Mouse (Mus musculus): Measurements from ENCODE around the gene Zfp978. TPM values are rescaled to one million over a fixed set of nuclear protein-coding genes. Genes with fewer than 3 reads are reported as not detected.
"Not testable (repeated sequence)": the region's sequence is repeated elsewhere in the genome, so short reads cannot be mapped to it uniquely, and the experiment has no call there.

Gene Zfp978
- polyA plus RNA-seq, 1 experiment from 2014 or later = 0.31 TPM

DNA sequence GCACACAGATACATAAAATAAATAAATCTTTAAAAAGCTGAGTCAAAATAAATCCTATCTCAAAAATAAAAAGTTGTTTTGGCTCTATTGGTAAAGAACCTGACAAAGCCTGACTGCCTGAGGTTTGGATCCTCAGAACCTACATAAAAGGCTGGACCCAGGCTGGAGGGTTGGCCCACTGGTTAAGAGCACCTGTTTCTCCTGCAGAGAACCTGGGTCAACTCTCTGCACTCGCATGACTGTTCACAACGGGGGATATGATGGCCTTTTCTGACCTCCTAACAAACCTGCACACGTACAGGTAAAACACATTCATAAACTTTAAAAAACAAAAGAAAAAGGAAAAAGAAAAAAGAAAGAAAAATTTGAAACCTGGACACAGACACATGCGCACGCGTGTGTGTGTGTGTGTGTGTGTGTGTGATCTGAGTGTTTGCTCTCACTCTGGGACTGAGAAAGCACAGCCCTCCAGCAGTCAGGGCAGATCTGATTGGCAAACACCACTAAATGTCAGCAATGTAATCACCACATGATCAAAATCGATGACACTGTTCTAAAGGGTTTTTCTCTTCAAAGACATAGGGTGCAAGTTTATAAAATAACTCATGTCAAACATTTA, 21.4 kb upstream of the Zfp978 start:
- ATAC-seq (replicated peaks; ENCODE audit: insufficient number of reproducible peaks, low FRiP score, low TSS enrichment, low read depth); DNase-seq (ENCODE audit: low spot score); H3K27ac ChIP-seq (replicated peaks; ENCODE audit: low read depth, low read length); H3K4me3 ChIP-seq (ENCODE audit: low read depth, low read length); H3K4me2 ChIP-seq (ENCODE audit: low read depth, low read length); H3K4me1 ChIP-seq (ENCODE audit: control insufficient read depth, insufficient read depth, low read length); H3K36me3 ChIP-seq (replicated peaks; ENCODE audit: control insufficient read depth, insufficient read depth, low read depth, low read length); H3K27me3 ChIP-seq (ENCODE audit: control insufficient read depth, insufficient read depth, low read length); H3K9ac ChIP-seq (replicated peaks; ENCODE audit: low read length): not testable (repeated sequence)
- peaks cover 39% of the 10 kb centered on the region for H3K9me3 ChIP-seq (replicated peaks; ENCODE audit: control insufficient read depth, low read length)
- whole genome bisulfite sequencing = 73% methylated on average over 7 of the region's 7 CpGs

DNA sequence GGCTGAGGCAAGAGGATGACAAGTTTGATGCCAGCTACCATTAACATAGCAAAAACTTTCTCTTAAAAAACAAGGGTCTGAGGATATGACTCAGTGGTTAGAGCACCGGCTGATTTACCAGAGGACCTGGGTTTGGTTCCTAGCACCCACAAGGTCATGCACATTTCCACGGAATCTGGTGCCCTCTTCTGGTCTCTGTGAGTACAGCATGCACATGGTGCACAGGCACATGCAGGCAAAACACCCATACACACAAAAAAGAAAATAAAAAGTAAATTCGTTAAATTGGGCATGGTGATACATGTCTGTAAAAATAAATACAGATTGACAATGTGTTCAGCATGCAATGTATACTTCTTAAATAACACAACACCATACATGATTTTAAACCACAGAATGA, 20.9 kb upstream of the Zfp978 start:
- WGBS = 68% methylated on average over 3 of the region's 3 CpGs

DNA sequence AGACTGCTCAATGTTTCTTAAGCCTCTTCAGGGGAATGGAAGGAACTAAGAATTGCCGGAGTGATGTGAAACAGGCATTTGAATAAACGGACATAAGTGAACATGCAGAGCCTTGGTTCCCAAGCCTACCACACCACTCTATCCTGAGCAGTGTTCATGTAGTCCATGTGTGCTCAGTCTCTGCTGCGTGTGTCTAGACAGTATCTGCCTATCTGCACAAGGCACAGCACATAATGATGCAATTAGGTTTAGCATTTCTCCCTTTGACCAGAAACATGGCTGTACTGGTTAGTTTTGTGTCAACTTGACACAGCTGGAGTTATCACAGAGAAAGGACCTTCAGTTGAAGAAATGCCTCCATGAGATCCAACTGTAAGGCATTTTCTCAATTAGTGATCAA, 20.2 kb upstream of the Zfp978 start:
- not testable (repeated sequence) for ATAC-seq (replicated peaks; ENCODE audit: insufficient number of reproducible peaks, low FRiP score, low TSS enrichment, low read depth); H3K36me3 ChIP-seq (replicated peaks; ENCODE audit: control insufficient read depth, insufficient read depth, low read depth, low read length); H3K4me2 ChIP-seq (ENCODE audit: low read depth, low read length); H3K4me3 ChIP-seq (ENCODE audit: low read depth, low read length); DNase-seq (ENCODE audit: low spot score); H3K4me1 ChIP-seq (ENCODE audit: control insufficient read depth, insufficient read depth, low read length); H3K9ac ChIP-seq (replicated peaks; ENCODE audit: low read length); H3K27me3 ChIP-seq (ENCODE audit: control insufficient read depth, insufficient read depth, low read length); H3K27ac ChIP-seq (replicated peaks; ENCODE audit: low read depth, low read length)
- H3K9me3 ChIP-seq (replicated peaks; ENCODE audit: control insufficient read depth, low read length) = peaks cover 32% of the 10 kb centered on the region
- 85% methylated on average over 3 of the region's 3 CpGs for WGBS

More for the DNA sequence above, 20.9 kb upstream of the Zfp978 start:
- not testable (repeated sequence) for H3K27me3 ChIP-seq (ENCODE audit: control insufficient read depth, insufficient read depth, low read length); H3K4me1 ChIP-seq (ENCODE audit: control insufficient read depth, insufficient read depth, low read length); H3K9ac ChIP-seq (replicated peaks; ENCODE audit: low read length); H3K4me2 ChIP-seq (ENCODE audit: low read depth, low read length); ATAC-seq (replicated peaks; ENCODE audit: insufficient number of reproducible peaks, low FRiP score, low TSS enrichment, low read depth); H3K36me3 ChIP-seq (replicated peaks; ENCODE audit: control insufficient read depth, insufficient read depth, low read depth, low read length); H3K27ac ChIP-seq (replicated peaks; ENCODE audit: low read depth, low read length); DNase-seq (ENCODE audit: low spot score); H3K4me3 ChIP-seq (ENCODE audit: low read depth, low read length)
- H3K9me3 ChIP-seq (replicated peaks; ENCODE audit: control insufficient read depth, low read length) = peaks cover 37% of the 10 kb centered on the region

DNA sequence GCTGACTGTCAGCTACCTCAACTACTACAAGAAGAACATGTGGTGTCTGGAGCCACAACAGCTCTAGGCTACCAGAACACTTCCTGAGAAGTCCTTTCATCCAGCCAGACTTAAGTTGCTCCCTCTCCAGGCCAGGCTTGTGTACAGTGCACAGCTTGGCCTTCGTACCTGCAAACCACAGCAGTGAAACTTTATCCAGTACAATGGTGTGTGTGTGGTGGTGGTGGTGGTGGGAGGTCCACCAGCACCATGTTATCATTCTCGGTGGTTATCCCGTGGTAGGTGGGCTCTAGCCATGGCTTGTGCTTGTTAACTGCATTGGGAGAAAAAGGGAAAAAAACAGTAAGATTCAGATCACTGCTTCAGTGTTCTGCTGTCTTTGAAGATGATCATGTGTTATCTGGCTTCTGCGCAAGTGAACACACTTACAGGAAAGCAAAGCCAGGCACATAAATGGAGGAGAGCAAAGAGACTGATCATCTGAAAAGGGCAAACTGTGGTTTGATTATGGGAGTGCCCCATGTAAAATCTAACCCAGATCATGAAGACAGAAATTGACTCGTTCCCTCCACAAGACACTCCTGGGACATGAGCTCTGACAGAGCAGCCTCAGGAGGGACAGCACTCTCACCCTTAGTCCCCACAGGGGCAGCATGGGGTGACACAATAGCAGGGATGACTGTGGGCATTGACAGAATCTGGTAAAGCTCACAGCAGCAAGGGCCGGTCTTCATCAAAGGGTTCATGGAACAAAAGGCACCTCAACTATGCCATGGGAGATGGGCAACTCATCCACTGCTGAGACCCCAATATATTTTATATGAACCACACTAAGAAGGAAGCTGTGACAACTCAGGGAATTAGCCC, 17.8 kb upstream of the Zfp978 start:
- not testable (repeated sequence) for H3K4me3 ChIP-seq (ENCODE audit: low read depth, low read length); H3K4me1 ChIP-seq (ENCODE audit: control insufficient read depth, insufficient read depth, low read length); H3K36me3 ChIP-seq (replicated peaks; ENCODE audit: control insufficient read depth, insufficient read depth, low read depth, low read length); H3K27ac ChIP-seq (replicated peaks; ENCODE audit: low read depth, low read length); DNase-seq (ENCODE audit: low spot score); H3K4me2 ChIP-seq (ENCODE audit: low read depth, low read length); H3K27me3 ChIP-seq (ENCODE audit: control insufficient read depth, insufficient read depth, low read length); H3K9ac ChIP-seq (replicated peaks; ENCODE audit: low read length)
- H3K9me3 ChIP-seq (replicated peaks; ENCODE audit: control insufficient read depth, low read length) = peaks cover 28% of the 10 kb centered on the region
- peak; percentile 92 for ATAC-seq (replicated peaks; ENCODE audit: insufficient number of reproducible peaks, low FRiP score, low TSS enrichment, low read depth)
- 74% methylated on average over 6 of the region's 6 CpGs for WGBS

GRCm38 (mm10) chr4:147345061-147345554, 16.0 kb upstream of the Zfp978 start:
- not testable (repeated sequence) for H3K9ac ChIP-seq (replicated peaks; ENCODE audit: low read length); H3K27me3 ChIP-seq (ENCODE audit: control insufficient read depth, insufficient read depth, low read length); H3K27ac ChIP-seq (replicated peaks; ENCODE audit: low read depth, low read length); H3K4me1 ChIP-seq (ENCODE audit: control insufficient read depth, insufficient read depth, low read length); DNase-seq (ENCODE audit: low spot score); H3K4me2 ChIP-seq (ENCODE audit: low read depth, low read length); H3K36me3 ChIP-seq (replicated peaks; ENCODE audit: control insufficient read depth, insufficient read depth, low read depth, low read length); H3K4me3 ChIP-seq (ENCODE audit: low read depth, low read length); ATAC-seq (replicated peaks; ENCODE audit: insufficient number of reproducible peaks, low FRiP score, low TSS enrichment, low read depth)
- H3K9me3 ChIP-seq (replicated peaks; ENCODE audit: control insufficient read depth, low read length) = peaks cover 35% of the 10 kb centered on the region
- 85% methylated on average over 2 of the region's 2 CpGs for WGBS

GRCm38 (mm10) chr4:147346361-147347035, 14.6 kb upstream of the Zfp978 start:
- ATAC-seq (replicated peaks; ENCODE audit: insufficient number of reproducible peaks, low FRiP score, low TSS enrichment, low read depth); H3K27ac ChIP-seq (replicated peaks; ENCODE audit: low read depth, low read length); H3K27me3 ChIP-seq (ENCODE audit: control insufficient read depth, insufficient read depth, low read length); H3K4me3 ChIP-seq (ENCODE audit: low read depth, low read length); DNase-seq (ENCODE audit: low spot score); H3K36me3 ChIP-seq (replicated peaks; ENCODE audit: control insufficient read depth, insufficient read depth, low read depth, low read length); H3K4me2 ChIP-seq (ENCODE audit: low read depth, low read length); H3K9ac ChIP-seq (replicated peaks; ENCODE audit: low read length); H3K4me1 ChIP-seq (ENCODE audit: control insufficient read depth, insufficient read depth, low read length): not testable (repeated sequence)
- 71% methylated on average over 4 of the region's 4 CpGs for WGBS
- H3K9me3 ChIP-seq (replicated peaks; ENCODE audit: control insufficient read depth, low read length) = peaks cover 40% of the 10 kb centered on the region

DNA sequence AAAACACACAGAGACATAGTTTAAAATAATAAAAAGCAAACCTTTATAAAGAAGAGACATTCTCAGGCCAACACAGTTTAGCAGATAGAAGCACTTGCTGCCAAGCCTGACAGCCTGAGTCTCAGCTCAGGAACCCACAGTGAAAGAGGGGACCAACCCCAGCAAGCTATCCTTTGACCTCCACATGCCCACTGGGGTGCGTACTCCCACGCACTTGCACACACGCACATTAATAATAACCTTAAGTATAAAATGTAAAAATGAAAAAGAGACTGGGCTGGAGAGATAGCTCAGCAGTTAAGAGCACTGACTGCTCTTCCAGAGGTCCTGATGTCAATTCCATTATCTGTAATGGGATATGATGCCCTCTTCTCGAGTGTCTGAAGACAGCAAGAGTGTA, 13.8 kb upstream of the Zfp978 start:
- H3K27ac ChIP-seq (replicated peaks; ENCODE audit: low read depth, low read length); H3K36me3 ChIP-seq (replicated peaks; ENCODE audit: control insufficient read depth, insufficient read depth, low read depth, low read length); H3K27me3 ChIP-seq (ENCODE audit: control insufficient read depth, insufficient read depth, low read length); DNase-seq (ENCODE audit: low spot score); ATAC-seq (replicated peaks; ENCODE audit: insufficient number of reproducible peaks, low FRiP score, low TSS enrichment, low read depth); H3K4me1 ChIP-seq (ENCODE audit: control insufficient read depth, insufficient read depth, low read length); H3K4me2 ChIP-seq (ENCODE audit: low read depth, low read length); H3K9ac ChIP-seq (replicated peaks; ENCODE audit: low read length); H3K4me3 ChIP-seq (ENCODE audit: low read depth, low read length): not testable (repeated sequence)
- peaks cover 40% of the 10 kb centered on the region for H3K9me3 ChIP-seq (replicated peaks; ENCODE audit: control insufficient read depth, low read length)
- 59% methylated on average over 4 of the region's 4 CpGs for WGBS

All from embryonic facial prominence, embryonic 11.5 days (tissue).